Mouse (Mus musculus): ENCODE measurements around the gene Nme1.
A peak's percentile ranks its signal among the peaks of the same experiment; 100 is the strongest.
"Not testable (repeated sequence)": the region's sequence is repeated elsewhere in the genome, so short reads cannot be mapped to it uniquely, and the experiment has no call there.

The Nme1 gene

DNA sequence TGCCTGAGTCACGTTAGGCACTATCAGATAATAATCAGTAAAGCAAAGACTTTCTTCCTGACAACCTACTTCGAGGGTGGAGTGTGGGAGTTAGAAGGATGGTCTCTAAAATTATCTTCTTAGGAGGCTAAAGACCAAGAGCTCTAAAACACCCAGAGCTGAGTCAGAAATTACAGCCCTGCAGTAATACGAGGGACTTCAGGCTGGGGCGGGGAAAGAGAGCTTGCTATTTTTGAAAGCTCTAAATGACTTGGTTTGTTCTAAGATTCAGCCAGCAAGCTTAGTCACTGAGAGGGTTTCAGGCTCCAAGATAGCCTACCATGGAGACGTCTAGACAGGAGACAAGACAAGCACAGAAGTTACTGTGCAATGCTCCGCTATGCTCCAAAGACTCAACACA lies 2.9 kb downstream of the Nme1 start:
- DNase-seq (ENCODE audit: low read depth): no peak

DNA sequence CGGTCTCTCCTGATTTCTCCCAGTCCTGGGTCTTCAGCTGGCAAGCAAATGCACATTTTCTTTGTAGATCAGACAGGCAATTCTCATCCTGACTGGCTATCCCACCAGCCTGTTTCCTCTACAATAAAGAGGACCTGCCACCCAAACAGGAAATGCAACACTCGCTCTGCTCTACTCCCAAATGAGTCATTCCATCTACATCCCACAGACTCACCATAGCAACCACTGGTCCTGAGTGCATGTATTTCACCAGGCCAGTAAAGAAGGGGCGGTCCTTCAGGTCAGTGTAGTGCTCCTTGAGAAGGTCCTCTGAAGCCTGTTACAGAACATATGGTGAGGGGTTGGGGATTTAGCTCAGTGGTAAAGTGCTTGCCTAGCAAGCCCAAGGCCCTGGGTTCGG lies 5.3 kb downstream of the Nme1 start:
- DNase-seq (ENCODE audit: low read depth): no peak

- DNase-seq (ENCODE audit: low read depth): no peak
Measured at GRCm38 (mm10) chr11:93961482-93961881, 6.8 kb downstream of the Nme1 start.

- DNase-seq (ENCODE audit: low read depth): no peak
Measured at GRCm38 (mm10) chr11:93957746-93958145, 10.6 kb downstream of the Nme1 start.

DNA sequence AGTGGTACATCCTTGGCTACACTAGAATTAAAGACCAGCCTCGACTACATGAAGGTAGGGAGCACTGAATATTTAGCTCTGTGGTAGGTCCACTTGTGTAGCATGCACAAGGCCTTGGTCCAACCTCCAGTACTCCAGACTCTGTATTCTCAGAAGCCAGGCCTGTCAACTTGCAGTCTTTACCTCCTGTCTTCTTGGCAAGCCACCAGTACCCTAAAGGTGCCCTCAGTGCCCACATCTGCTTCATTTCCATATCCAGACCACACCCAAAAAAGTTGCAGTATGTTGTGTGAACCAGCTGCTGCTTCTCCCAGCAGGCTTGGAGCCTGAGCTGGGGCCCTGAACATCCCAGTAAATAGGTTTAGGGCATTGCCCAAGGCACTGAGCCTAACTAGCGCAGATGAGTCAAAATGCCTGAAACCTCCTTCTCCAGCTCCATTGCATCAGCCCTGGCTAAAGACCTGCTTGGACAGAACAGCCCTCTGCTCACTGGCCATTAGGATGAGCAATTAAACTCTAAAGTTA lies 11.2 kb downstream of the Nme1 start:
- no peak for DNase-seq (ENCODE audit: low read depth)

DNA sequence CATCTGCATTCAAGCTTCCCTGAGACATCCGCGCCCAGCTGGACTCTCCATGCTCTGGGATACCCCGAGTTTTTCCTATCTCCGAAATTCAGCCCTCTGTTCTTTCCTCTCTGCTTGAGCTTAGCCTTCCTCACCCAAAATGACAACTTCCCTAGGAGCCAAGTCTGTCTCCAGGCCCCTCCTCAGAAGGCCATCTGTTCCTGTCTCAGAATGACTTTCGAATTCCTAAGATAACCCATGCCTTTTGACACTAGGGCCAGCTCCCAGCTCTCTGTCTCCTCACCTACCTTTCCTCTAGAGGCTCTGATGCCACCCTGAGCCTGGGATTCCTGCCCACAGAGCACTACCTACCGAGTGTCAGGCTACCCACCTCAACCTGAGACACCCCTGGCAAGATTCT lies 12.2 kb downstream of the Nme1 start, which contains the start of gene Nme2:
Gene Nme2 (minus strand): TSS at position 101 of the 400 bp plus-strand sequence.
- no peak for DNase-seq (ENCODE audit: low read depth)

DNA sequence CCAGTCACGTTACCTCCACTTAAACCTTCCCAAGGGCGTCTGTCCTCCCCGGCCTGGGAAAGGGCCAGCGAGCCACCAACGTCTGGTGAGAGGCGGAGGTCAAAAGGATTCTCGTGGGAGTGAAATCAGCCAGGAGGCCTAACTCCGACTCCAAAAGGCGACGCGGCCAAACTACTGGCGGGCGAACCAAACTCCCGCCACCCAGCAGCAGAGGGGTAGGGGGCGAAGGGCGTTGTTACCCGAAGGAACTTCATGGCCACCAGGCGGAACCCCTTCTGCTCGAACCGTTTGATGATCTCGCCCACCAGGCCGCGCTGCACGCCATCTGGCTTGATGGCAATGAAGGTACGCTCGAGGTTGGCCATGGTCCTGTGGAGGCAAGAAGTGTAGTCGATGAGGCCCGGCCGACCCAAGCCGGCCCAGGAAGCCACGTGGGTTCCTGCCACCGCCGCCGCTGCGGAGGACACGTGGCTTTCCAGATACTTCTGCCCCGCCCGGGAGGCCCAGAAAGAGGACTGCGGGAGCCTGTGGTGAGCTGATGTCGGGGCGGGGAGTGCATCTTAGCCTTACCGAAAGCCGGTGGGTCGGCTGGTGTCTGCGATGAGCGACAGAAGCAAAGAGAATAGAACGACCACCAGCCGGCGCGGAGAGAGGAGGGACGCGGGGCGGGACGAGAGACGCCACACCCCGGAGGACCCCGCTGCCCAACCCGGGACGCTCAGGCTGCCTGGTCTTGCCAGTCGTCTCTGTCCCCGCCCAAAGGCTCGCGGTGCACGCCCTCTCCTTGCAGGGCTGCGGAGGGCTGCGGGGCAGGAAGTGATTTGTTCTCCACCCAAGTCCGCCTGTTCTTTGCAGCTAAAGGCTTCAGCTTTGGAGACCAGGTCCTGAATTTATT lies 12.8 kb downstream of the Nme1 start:
- DNase-seq (ENCODE audit: low read depth): peak; percentile 77

GRCm38 (mm10) chr11:93954738-93955255 lies 13.5 kb downstream of the Nme1 start:
- DNase-seq (ENCODE audit: low read depth): no peak

DNA sequence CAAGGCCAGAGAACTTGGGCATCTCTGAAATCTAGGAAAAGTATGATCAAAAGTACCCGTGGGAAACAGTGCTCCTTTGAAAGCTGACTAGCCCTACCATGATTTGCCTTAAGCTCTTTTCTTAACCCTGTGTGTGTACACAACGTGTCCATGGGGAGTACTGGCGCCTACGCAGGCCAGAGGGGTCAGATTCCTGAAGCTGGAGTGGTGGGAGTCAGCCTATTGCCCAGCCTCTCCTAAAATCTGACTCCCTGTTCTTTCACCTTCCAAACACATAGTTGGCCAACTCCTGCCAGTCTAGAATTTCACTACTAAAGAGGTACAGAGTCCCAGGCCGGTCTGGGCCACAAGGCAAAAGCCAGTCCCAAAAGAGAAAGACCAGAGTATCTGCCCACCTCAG lies 15.9 kb downstream of the Nme1 start:
- no peak for DNase-seq (ENCODE audit: low read depth)

DNA sequence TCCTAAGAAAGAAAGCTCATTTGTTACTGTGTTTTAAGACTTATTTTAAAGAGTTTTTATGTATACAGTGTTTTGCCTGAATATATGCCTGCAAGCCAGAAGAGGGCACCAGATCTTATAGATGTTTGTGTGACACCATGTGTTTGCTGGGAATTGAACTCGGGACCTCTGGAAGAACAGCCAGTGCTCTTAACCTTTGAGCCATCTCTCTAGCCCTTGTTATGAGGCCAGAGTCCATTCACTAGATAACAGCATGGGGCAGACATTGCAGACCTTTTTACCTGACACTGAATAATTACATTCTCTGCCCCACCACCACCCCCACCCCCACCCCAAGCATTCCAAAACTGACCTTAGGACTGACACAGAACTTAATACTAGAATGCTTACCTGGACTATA lies 18.3 kb downstream of the Nme1 start:
- DNase-seq (ENCODE audit: low read depth): no peak

- DNase-seq (ENCODE audit: low read depth): no peak
Measured at GRCm38 (mm10) chr11:93948887-93949567, 19.3 kb downstream of the Nme1 start.

DNA sequence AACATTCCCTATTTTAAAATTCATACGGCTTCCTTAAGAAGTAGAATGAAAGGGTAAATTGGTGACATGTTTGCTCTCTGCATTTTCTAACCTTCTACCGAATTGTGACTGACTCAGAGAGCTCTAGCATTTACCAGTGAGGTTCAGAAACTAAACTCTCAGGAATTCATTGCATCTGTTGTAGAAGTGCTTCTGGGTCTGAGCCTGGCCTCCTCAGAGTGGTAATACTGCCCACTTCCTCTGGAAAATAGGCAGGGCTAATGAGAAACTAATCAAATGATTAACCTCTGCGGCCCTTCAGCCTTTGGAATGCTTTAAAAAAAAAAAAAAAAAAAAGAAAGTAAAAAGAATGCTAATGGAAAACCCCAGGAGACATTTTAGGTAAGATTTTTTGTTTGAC lies 23.3 kb downstream of the Nme1 start:
- DNase-seq (ENCODE audit: low read depth): no peak

- DNase-seq (ENCODE audit: low read depth): no peak
Measured at GRCm38 (mm10) chr11:93940906-93941305, 27.4 kb downstream of the Nme1 start.

DNA sequence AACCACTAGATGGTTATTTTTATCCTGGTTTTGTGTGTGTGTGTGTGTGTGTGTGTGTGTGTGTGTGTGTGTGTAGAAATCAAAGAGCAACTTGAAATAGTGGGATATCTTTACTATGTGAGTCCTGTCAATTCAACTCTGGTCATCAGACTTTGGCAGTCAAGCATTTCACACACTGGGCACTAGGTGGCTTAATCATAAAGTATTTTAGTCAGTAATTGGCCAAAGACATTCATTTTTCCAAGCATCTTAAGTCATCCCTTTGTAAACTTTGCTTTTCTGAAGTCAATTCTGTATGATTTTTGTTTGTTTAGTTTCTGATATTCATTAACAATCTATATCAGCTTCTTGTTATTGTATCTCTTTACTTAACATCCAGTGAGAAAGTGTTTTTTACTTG lies 39.2 kb downstream of the Nme1 start:
- DNase-seq (ENCODE audit: low read depth): no peak

DNA sequence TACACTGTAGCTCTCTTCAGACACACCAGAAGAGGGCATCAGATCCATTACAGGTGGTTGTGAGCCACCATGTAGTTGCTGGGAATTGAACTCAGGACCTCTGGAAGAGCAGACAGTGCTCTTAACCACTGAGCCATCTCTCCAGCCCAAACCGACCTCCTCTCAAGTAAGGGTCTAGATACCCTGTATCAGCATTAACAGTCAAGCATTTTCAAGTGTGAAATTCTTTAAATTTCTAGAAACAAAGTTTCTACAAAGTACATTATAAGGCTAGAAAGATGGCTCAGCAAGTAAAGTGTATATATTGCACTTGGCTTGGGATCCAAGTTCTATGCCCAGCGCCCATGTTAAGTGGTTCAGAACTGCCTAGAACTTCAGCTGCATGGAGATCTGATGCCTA lies 53.3 kb downstream of the Nme1 start:
- DNase-seq (ENCODE audit: low read depth): not testable (repeated sequence)

- no peak for DNase-seq (ENCODE audit: low read depth)
Measured at GRCm38 (mm10) chr11:93911603-93912002, 56.7 kb downstream of the Nme1 start.

DNA sequence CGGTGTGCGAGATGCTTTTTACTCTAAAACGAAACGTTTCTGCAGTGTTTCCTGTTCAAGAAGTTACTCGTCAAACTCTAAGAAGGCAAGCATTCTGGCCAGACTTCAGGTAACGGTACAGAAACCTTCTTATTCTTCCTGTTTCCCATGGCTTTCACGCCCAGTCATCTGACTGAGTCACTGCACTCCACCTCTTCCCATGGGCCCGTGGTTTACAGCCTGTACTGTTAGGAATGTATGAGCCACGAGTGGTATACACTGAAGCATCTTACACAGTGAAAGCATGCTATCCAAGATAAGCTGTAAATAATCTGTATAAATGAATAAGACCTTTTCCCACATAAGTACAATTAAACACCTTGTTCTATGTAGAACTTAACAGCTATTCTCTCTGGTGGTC lies 59.5 kb downstream of the Nme1 start:
- no peak for DNase-seq (ENCODE audit: low read depth)

- DNase-seq (ENCODE audit: low read depth): no peak
Measured at GRCm38 (mm10) chr11:93907839-93908238, 60.5 kb downstream of the Nme1 start.
